Mouse (Mus musculus) spleen, adult 2 months (tissue): Measurements from ENCODE around the gene Kif3c.

Experiments used
- CTCF ChIP-seq: fragments of 200-500 bp; IDR thresholded peaks from 2 replicates; pipeline ENCODE4 v1.5.1; 2011; ENCODE audit warnings: mild to moderate bottlenecking, inconsistent platforms; ENCODE audit not compliant: insufficient read depth, insufficient read length, insufficient replicate concordance; ENCODE audit errors: extremely low read depth
- POLR2A ChIP-seq: fragments of 200-500 bp; IDR thresholded peaks from 2 replicates; pipeline ENCODE4 v1.6.1; 2011; ENCODE audit warnings: low read depth, low read length, inconsistent platforms

DNA sequence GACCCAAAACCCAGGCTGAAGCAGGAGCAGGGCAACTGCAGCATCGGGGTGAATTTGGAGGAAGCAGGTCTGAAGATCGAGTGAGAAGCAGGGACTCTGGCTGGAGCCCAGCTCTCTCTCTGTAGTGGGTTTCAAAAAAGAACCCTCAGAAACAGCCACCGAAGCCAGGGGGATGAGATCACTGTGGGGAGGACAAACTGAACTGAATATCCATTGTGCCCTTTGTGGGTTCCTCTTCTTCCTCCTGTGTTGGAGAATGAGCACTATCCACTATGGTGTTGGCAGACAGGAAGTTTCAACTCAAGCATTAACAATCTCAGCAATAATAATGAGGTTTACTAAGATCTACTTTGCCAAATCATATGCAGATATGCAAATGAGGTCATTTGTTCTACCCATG lies 7.1 kb downstream of the Kif3c start:
- TF ChIP-seq CTCF = no peak
- no peak for TF ChIP-seq POLR2A
